Mouse (Mus musculus) liver, embryonic 14.5 days (tissue): Measurements from ENCODE around the gene Gm10271.

Source experiments
- CTCF ChIP-seq: IDR thresholded peaks from 2 replicates; pipeline ENCODE4 v1.5.1; 2016; ENCODE audit warnings: antibody characterized with exemption, low read depth, control low read depth
- EP300 ChIP-seq: IDR thresholded peaks from 2 replicates; pipeline ENCODE4 v1.6.1; 2016; ENCODE audit warnings: antibody characterized with exemption, low read depth

DNA sequence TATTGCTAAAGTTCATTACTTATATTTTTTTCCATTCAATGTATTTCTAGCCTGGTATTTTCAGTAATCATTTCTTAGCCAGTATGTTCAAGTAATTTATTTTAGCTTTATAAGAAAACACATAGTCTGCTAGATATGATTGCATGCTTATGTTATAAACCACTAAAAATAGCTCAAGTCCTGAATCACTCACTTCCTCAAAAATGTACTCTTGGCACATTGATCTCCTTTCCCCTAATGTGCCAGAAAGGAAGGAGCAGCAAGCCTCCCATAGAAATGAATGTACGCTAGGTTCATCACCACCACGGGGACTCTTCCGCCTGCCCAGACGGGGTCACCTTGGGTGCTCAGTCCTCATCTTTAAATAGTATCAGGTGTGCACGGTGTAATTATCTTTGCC lies 42.2 kb upstream of the Gm10271 start:
- TF ChIP-seq CTCF, result no peak
- no peak for TF ChIP-seq EP300
